Mouse (Mus musculus) right cerebral cortex, postnatal 14 days (tissue): Measurements from ENCODE around the gene Cdh1.
A peak's percentile ranks its signal among the peaks of the same experiment; 100 is the strongest.
"Not testable (repeated sequence)": the region's sequence is repeated elsewhere in the genome, so short reads cannot be mapped to it uniquely, and the experiment has no call there.

Source experiments
- DNase-seq: peaks from one replicate; pipeline ENCODE4 v3.0.0; 2022

The Cdh1 gene

DNA sequence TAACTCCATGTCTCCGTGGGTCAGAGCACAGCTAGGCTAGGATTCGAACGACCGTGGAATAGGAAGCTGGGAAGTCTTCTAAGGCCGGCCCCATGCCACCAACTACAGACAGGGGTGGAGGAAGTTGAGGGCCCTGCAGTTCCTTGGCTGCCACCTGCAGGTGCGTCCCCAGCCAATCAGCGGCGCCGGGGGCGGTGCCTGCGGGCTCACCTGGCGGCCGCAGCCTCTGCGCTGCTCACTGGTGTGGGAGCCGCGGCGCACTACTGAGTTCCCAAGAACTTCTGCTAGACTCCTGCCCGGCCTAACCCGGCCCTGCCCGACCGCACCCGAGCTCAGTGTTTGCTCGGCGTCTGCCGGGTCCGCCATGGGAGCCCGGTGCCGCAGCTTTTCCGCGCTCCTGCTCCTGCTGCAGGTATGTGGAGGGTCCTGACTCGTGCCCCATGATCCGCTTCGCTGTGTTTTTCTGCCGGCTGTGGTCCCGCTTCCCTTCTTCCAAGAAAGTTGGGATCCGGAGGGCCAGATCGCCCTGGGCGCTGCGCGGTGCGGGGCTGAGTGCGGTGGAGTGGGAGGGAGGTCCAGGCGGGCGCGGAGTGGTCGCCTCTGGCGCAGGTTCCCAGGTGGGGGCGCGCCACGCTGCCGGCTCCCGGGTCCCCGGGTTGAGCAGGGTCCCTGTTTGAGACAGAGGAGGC, at the start of gene Cdh1:
Cdh1 (plus strand) TSS at position 221 of the 689 bp plus-strand sequence.
- peak; percentile 10 for DNase-seq

DNA sequence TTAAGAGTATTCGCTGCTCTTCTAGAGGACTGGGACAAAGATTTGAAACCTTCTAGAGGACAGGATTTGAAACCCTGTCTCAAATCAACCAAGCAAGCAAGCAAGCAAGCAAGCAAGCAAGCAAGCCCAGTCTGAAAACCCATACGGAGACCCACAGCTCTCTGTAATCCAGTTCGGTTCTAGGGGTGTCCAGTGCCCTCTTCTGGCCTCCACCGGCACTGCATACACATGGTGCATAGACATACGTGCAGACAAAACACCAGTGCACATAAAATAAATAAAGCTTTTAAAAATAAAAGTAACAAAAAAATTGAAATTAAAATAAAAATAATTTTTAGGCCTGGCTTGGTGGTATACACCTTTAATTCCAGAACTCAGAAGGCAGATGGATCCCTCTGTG, 49.1 kb upstream of the Cdh1 start:
- DNase-seq: no peak

DNA sequence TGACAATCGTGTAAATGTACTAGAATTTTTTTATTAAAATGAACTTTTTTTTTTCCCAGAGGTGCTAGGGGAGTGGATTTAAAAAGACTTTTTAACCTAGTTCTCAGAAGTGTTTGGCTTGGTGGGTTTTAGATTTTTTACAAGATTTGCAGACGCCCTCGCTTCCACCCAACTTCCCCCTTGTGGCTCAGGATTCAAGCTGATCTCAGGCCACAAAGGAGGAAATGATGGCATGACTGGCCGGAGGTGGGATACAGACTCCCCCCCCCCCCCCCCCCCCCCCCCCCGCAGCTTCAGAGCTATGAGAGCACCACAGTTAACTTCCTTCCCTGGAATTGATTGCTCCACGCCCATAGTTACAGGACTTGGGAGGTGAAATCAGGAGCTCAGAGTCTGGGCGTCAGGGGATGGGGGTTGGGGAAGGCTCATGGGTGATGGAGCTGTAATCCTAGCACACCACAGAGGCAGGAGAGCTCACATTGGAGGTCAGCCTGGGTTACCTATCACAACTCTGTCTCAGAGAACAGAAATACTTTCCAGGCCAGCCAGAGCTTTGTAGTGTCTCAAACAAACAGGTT, 47.0 kb upstream of the Cdh1 start:
- no peak for DNase-seq

DNA sequence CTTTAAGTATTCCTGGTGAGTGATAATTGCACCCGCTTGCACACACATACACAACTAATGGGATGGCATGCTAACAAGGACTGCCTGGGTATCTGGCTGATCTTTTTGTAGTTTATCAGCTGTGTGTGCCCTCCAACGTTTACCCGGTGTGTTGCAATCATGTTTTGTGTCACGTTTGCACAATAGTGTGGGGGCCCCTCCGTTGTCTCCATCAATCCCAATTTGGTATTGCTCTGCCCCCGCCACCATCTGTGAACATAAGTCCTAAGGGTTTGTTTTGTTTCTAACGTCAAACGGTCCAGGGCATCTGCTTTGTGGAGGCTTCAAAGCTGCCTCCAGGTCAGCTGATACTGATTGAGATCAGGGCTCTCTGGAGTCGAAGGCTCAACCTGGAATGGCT, 43.3 kb upstream of the Cdh1 start:
- no peak for DNase-seq

DNA sequence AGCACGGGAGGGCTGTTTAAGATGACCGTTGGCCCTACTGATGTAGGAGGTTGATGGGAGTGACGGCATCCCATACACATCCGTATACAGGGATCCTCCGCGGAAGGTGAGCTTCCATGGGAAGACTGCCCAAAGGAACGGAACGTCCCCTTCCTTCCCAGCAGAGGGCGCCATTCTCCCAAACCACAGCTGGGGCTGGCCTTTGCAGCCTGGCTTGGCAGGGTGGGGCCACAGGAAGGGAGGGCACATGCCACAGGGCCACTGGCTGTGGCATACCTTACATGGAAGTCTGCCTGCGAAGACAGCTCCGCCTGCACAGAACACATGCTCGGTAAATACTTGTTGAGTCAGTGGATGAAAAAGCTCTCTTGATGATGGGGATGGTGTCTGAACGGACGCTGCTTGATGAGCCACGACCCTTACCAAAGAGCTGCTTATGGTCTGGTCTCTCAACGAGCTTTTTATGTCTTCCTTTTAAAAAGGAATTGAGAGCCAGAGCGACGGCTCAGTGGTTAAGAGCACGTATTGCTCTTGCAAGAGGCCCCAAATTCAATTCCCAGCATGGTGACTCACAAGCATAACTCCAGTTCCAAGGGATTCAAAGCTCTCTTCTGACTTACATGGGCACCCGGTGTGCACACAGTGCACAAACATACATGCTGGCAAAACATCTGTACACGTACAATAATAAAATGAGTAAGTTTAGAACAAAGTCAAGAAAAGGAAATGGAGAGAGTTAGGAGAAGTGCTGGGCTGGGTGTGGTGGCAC, 41.9 kb upstream of the Cdh1 start:
- DNase-seq: peak; percentile 26

DNA sequence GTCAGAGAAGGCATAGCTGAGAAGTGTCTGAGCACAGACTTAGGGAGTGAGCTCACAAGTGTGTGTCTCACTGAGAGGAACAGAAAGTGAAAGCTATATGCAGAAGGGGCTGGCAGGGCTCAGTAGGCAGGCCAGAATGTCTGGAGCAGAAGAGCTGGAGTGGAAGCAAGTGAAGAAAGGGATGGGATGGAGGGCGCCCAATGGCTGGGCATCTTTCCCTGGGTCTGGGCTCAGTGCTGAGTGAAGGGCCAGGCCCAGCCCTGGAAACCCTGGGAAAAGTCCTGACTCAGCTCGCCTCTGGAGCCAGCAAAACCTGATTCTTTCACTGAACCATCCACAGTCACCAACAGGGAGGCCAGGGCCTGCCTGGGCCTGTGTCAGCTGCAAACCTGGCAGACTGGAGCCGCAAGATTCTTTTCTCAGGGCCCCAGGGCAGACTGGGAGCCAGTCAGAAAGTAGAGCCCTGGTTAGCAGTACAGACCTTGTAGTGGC, 39.4 kb upstream of the Cdh1 start:
- DNase-seq: no peak

DNA sequence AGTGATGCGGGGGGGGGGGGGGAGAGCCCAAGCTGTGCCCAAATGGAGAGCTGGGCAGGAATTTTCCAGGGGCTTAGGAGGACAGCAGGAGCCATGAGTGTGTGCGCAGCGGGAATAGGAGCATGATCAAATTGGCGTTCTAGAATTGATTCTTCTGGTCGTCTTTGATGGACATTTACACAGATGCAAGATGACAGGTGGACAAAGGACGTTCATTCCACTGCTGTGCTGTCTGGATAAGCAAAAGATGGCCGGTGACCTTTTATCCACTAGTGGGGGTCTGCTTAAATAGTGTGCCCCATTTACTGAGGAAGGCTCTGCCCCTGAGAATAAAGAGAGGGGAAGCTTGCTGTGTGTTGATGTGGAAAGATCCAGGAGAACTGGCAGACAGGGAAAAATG, 34.1 kb upstream of the Cdh1 start:
- DNase-seq: no peak

DNA sequence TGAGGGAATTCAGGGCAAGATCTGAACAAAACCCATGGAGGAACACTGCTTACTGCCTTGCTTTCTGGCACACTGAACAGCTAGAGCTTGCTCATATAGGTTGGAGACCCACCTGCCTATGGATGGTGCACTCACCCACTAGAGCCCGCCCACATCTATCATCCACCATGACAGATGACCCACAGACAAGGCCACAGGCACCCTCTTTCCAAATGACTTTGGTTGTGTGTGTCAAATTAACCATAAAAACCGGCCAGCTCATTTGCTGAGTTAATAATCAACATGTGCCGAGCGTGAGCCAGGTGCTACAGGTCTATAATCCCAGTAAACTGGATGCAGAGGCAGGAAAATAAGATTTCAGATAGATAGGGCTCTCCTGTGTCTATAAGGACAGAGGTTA, 32.8 kb upstream of the Cdh1 start:
- DNase-seq: no peak

DNA sequence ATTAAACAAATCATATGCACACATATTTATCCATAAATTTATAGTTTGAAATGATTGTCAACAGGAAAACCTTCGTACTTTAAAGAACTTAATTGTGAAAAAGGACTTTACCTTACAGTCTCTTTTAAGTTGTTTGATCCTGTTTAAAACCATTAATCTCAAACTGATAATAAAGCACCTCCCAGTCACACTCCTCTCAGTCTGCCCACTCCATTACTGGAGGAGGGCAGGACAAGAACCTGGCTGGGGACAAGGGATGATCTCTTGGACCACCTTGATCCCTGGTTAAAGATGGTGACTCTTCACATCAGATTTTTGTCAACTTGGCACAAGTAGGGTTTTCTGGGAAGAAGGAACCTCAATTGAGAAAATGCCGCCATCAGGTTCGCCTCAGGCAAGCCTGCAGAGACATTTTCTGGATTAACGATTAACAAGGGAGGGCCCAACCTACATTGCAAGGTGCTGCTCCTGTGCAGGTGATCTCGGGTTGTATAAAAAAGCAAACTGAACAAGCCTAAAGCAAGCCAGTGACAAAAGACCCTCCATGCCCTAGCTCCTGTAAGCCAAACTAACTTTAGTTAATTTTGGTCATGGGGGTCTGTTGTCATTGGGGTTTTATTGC, 31.5 kb upstream of the Cdh1 start:
- no peak for DNase-seq

DNA sequence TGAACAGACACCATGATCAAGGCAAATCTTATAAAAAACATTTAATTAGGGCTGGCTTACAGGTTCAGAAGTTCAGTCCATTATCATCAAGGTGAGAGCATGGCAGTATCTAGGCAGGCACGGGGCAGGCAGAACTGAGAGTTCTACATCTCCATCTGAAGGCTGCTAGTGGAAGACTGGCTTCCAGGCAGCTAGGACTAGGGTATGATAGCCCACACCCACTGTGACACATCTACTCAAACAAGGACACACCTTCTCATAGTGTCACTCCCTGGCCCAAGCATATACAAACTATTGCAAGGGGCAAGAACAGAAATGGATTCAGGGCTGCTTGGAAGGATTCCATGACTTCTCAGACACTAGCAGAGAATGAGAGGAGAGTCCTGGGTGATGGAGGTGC, 31.0 kb upstream of the Cdh1 start:
- DNase-seq: not testable (repeated sequence)

DNA sequence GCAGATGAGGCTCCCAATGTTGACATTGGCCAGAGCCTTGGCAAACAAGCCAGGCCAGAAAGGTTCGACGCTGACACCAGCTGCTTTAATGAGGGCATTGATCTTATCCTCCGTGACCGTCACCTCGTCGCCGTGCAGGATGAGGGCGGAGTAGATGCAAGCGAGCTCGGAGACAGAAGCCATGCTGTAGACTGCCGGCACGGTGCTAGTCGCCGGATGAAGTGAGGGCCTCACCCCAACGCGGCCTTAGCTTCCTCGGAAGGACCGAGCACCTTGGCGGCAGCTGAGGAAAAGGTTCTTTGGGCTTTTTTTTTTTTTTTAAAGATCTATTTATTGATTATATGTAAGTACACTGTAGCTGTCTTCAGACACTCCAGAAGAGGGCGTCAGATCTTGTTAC, 30.0 kb upstream of the Cdh1 start, which contains the start of gene Gm10073:
Gm10073 (minus strand) TSS at position 294 of the 400 bp plus-strand sequence.
- not testable (repeated sequence) for DNase-seq

DNA sequence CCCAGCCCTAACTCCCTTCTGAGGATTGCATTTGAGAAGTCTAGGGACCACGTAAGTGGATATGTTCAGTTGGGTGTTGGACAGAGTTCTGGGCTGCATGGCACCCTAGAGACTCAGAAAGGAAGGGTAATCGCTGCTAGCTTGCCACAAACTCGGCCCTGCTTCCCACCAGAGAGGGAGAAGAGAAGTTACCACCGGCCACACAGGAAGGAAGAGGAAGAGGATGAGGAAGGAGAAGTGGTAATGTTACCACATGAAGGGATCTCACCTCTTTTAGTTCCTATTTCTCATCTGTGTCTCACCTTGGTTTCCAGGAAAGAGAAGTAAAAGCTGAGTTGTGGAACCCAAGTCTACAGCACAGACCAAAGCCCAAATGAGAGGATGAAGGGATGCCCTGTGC, 28.9 kb upstream of the Cdh1 start:
- DNase-seq: no peak

DNA sequence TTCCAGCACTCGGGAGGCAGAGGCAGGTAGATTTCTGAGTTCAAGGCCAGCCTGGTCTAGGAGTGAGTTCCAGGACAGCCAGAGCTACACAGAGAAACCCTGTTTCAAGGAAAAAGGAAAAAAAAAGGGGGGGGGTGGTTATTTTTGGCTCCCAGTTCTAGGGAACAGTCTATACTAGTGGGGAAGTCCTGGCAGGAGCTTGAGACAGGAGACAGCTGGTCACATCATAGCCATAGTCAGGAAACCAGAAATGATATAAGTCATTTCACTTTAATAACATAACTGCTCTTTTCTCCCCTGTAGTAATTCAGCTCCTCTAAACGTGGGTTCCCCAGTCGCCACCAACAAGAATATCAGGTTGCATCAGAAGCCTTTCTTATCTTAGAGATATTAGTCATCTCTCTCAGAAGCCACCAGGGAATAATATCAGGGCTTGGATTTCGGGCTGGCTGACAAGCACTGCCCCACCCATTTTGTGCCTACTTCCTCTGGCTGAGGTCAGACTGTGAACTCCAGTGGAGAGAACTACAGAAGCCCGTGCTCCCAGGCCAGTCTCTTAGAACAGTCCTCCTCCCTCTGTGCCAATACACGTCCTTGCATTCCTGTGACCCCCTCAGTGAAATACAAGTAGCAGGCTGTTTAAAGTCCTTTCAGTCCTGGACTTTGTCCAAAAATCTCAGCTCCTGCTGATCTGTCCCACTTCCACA, 26.1 kb upstream of the Cdh1 start:
- DNase-seq: no peak

DNA sequence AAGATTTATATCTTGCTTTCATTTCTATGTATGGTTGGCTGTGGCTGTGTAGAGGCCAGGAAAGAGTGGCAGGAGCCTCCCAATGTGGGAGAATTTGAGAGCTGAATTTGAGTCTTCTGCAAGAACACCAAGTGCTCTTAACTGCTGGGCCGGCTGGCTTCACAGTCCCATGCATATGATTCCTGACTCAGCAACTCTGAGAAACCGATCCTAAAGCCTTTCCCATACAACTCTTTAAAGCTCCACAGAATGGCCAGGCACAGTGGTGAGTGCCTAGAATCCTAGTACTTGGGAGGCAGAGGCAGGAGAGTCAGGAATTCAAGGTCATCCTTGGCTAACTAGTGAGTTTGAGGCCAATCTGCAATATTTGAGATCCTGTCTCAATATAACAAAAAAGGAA, 23.6 kb upstream of the Cdh1 start:
- no peak for DNase-seq

DNA sequence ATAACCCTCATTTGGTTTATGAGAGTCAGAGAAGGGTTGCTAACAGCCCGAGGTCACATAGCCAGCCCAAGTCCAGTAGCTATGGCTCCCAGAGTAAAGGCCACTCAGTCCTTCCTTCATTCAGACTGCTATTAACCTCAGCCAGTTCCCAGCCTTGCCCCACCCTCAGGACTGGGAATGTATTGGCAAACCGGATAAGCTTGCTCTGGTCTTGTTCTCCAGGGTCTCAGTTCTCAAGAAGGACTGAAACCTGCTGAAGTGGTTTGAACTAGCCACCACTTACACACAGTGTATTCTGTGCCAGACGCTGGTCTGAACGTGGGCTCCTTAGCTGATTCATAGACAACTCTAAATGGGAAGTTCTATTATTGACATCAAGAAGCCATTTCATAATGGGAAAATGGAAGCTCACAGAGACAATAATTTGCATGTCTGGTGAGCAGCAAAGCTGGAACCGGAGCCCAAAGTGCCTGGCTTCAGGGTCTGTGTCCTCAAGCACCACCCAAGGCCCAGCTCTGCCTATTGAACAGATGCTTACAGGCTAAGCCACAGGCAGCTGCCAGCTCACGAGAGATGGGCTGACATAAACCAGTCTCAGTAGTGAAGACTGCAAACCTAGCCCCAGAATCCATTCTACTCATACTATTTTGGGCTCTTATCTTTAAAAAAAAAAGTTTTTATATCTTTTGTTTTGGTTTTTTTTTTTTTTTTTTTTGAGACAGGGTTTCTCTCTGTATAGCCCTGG, 21.6 kb upstream of the Cdh1 start:
- no peak for DNase-seq

DNA sequence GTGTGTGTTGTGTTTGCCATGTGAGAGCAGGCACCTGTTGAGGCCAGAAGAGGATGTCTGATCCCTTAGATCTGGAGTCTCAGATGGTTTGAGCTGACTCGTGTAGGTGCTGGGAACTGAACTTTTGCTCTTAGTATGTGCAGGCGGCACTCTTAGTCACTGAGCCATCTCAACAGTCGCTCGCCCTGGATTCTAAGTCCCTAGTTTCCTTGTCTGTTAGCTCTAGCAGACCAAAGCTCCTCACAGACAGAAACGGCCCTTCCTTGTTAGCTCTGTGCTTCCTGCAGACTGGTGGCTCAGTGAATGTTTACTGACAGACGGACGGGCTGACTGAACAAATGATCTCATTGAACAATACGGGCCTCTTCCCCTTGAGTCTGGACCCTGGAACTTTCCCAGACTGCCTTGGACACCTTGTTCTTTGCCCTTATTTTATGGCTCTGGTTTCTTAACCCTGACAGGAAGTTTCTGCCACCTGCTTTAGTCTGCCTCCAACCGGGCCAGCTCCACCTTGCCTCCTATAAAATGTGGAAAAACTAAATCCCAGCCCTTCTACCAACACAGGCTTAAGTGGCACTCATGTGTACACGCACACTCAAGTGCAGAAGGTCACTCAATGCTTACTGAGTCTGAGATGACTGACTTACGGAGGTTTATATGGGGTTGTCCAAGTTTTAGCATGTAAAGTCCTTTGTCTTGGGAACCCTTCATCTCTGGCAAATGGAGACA, 18.0 kb upstream of the Cdh1 start:
- DNase-seq: no peak

DNA sequence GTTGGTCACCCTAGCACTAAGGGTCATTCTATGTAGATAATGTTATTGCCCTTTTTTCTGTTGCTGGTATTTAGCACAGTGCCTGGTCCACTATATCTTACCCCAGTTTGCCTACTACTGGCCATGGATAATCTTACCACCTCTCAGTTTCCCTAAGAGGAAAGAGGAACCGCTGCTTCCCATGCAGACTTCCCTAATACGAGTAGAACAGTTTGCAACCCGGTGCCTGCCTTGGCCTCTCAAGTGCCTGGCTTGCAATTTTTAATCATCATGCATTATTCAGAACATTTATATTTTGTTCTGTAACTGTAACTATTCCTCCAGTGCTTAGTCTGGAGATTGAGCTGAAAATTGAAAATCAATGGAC, 17.5 kb upstream of the Cdh1 start:
- DNase-seq: no peak

DNA sequence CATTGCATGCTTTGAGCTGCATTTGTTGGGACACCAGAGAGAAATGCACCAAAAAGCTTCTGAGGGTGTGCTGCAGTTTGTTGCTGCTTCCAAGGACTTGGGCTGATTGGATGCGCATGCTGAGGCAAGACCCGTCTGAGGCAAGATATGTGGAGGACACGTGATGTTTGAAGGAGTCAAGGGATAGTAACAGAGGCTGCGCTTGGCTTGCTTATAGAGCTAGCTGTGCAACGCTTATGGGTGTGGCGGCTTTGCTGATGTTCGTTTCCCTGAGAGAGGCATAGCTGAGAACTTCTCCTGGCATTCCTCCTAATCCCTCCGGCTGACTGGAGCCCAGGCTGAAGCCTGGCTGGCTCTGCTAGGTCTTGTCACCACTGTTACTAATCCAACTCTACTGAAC, 16.3 kb upstream of the Cdh1 start:
- no peak for DNase-seq

DNA sequence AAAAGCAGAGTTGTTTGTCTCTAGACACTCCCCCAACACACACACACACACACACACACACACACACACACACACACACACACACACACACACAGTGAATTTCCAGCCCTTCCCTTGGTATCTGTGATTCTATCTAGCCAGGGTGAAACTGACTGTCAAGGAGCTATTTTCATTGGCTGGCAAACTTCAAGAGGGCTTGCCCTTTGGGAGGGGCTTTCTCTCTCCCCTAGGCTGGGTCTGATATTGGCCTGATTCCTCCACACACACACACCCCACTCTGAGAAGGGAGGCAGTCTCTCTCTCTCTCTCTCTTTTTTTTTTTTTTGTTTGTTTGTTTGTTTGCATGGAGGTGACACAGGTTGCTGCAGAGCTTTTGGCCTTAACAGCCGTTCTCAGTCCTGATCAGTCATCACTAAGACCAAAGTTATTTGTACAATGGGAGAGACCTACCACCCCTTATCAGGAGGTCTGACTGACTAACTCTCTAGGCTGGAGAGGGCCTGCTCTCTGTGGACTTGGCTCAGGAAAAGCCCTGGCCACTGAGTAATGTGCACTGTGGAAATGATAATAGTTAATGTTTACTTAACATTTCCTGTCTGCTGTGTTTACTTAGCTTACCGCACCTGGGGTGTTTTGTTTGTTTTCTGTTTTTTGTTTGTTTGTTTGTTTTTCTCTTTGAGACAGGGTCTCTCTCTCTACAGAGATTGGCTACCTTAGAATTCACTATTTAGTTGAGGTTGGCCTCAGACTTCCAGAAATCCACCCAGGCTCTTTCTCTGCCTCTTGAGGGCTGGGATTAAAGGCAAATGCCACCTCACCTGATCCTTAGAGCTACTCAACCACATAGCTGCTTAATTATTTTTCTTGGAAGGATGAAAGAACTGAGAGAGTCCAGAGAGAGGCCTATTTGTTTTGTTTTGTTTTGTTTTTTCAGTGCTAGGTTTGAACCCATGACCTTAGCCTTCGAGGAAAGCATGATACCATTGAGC, 14.4 kb upstream of the Cdh1 start:
- no peak for DNase-seq

DNA sequence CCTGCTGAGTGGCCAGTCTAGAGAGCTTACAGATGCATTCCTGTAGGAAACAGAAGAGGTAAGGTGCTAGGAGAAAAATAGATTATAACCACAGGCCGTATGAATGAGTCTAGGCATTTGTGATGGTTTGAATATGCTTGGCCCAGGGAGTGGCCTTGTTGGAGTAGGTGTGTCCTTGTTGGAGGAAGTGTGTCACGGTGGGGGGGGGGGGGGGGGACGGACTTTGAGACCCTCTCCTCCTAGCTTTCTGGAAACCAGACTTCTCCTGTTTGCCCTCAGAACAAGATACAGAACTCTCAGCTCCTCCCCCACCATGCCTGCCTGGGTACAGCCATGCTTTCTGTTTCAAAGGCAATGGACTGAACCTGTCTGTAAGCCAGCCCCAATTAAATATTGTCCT, 10.7 kb upstream of the Cdh1 start:
- no peak for DNase-seq
